Comparison of ENCODE assay signal across 8 mouse cellular contexts in the genomic region with DNA sequence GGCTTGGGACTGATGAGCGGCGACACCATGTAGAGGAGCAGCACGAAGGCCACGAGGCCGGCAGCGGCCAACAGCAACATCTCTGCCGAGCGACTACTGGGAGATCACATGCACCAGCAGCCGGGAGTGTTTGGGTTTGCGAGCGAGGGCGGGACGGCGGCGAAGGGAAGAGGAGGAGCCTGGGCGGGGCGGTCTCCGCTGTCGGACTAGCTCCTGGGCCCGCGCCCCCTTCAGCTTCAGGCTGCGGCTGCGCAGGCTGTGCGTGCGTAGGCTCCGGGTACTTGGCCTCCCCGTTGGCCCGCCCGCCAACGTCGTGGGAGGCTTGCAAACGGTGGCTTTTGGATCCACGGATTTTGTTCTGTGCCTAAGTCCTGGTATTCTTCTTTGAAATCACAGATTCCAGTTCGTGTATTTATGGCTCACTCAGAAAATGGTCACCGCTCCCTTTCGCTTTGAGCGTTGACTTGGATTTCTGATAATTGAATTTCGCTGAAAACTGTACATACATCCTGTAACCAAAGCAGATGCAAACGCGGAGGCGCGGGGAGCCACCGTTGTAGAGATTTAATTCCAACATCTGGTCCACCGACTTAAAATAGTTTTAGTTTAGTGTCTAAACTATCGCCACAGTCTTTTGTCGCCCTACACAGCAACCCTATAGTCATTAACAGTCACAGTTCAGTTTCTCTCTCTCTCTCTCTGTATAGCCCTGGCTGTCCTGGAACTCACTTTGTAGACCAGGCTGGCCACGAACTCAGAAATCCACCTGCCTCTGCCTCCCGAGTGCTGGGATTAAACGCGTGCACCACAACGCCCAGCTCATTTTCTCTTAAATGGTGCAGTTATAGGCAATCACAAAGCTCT. TPM values are rescaled to one million over a fixed set of nuclear protein-coding genes. Genes with fewer than 3 reads are reported as not detected.
DNase-seq lines count a peak whose midpoint lies in the region; ATAC-seq and TF ChIP-seq lines count a peak whose summit lies in the region.

A gene (minus strand): TSS at position 156 of the 864 bp plus-strand sequence.

- H3K4me2 ChIP-seq in heart, embryonic 11.5 days, result peak within 1 kb of the TSS; percentile 100
- peak within 1 kb of the TSS; percentile 99 for H3K4me2 ChIP-seq in kidney, embryonic 16.5 days (replicated peaks; ENCODE audit: low read depth, low read length)
- H3K4me2 ChIP-seq in myocyte (ENCODE audit: low read depth), result peak within 1 kb of the TSS; percentile 95

- peak within 1 kb of the TSS; percentile 65 for H3K4me3 ChIP-seq in C2C12 (ENCODE audit: insufficient read depth, poor library complexity, severe bottlenecking)
- peak within 1 kb of the TSS; percentile 80 for H3K4me3 ChIP-seq in erythroblast, embryonic 14.5 days (replicated peaks)
- peak within 1 kb of the TSS; percentile 75 for H3K4me3 ChIP-seq in heart, embryonic 11.5 days (ENCODE audit: low read depth, low read length)
- H3K4me3 ChIP-seq in kidney, embryonic 16.5 days (ENCODE audit: low read length), result peak within 1 kb of the TSS; percentile 76
- H3K4me3 ChIP-seq in liver, adult 2 months (ENCODE audit: insufficient read depth, low read depth, low read length), result peak within 1 kb of the TSS; percentile 81
- peak within 1 kb of the TSS; percentile 63 for H3K4me3 ChIP-seq in myocyte

- no peaks in the 10 kb centered on the region for H3K9me3 ChIP-seq in erythroblast, embryonic 14.5 days (ENCODE audit: control insufficient read depth, low read length)
- no peaks in the 10 kb centered on the region for H3K9me3 ChIP-seq in heart, embryonic 11.5 days (replicated peaks; ENCODE audit: control insufficient read depth, low read length)
- H3K9me3 ChIP-seq in kidney, embryonic 16.5 days (ENCODE audit: low read length), result no peaks in the 10 kb centered on the region

- H3K4me1 ChIP-seq in erythroblast, embryonic 14.5 days (ENCODE audit: control insufficient read depth), result peaks cover 33% of the 10 kb centered on the region
- peaks cover 6% of the 10 kb centered on the region for H3K4me1 ChIP-seq in heart, embryonic 11.5 days (ENCODE audit: control insufficient read depth, insufficient read depth, low read length)
- H3K4me1 ChIP-seq in kidney, embryonic 16.5 days (ENCODE audit: insufficient read depth, low read length), result peaks cover 15% of the 10 kb centered on the region
- peaks cover 14% of the 10 kb centered on the region for H3K4me1 ChIP-seq in liver, adult 2 months (ENCODE audit: control insufficient read depth, insufficient read depth, low read length)

- no peak for TF ChIP-seq CTCF in C2C12 (IDR thresholded peaks at IDR 0.05; ENCODE audit: control insufficient read depth, insufficient read depth, insufficient read length)
- no peak for TF ChIP-seq CTCF in brain, embryonic 14.5 days (IDR thresholded peaks at IDR 0.05; ENCODE audit: borderline replicate concordance, extremely low read depth, insufficient read depth, insufficient read length)
- TF ChIP-seq CTCF in liver, adult 2 months (IDR thresholded peaks at IDR 0.05; ENCODE audit: low read depth, low read length), result no peak

- H3K79me3 ChIP-seq in C2C12 (ENCODE audit: low read depth), result no peaks in the 10 kb centered on the region

- H3K27ac ChIP-seq in heart, embryonic 11.5 days (ENCODE audit: low read depth, low read length), result peak within 1 kb of the TSS; percentile 87
- peak within 1 kb of the TSS; percentile 95 for H3K27ac ChIP-seq in kidney, embryonic 16.5 days (ENCODE audit: low read length)
- H3K27ac ChIP-seq in liver, adult 2 months (replicated peaks; ENCODE audit: insufficient read depth, low read depth, low read length), result peak within 1 kb of the TSS; percentile 74

- peak; percentile 99 for DNase-seq in brain, embryonic 14.5 days (ENCODE audit: low read depth)
- DNase-seq in liver, adult 2 months (ENCODE audit: extremely low read depth, low read depth, low spot score), result peak; percentile 88
- DNase-seq in splenic B cell, adult 2 months (ENCODE audit: low read depth, low spot score), result peak; percentile 97

- H3K79me2 ChIP-seq in C2C12 (ENCODE audit: control insufficient read depth, insufficient read depth), result no peaks in the 10 kb centered on the region
- H3K79me2 ChIP-seq in liver, adult 2 months (ENCODE audit: control insufficient read depth, insufficient read depth, low read length), result peaks cover 10% of the 10 kb centered on the region; the same call in 1 of the 2 replicates
- H3K79me2 ChIP-seq in myocyte (ENCODE audit: control insufficient read depth, insufficient read depth), result no peaks in the 10 kb centered on the region

- peak within 1 kb of the TSS; percentile 78 for H3K9ac ChIP-seq in heart, embryonic 11.5 days (ENCODE audit: low read depth, low read length)
- H3K9ac ChIP-seq in kidney, embryonic 16.5 days (replicated peaks; ENCODE audit: low read length), result peak within 1 kb of the TSS; percentile 83
- H3K9ac ChIP-seq in liver, adult 2 months (ENCODE audit: low read depth, low read length), result peak within 1 kb of the TSS; percentile 87

- peak; percentile 45; the same call in 1 of the 2 replicates for TF ChIP-seq POLR2A in brain, embryonic 14.5 days (IDR thresholded peaks at IDR 0.05; ENCODE audit: borderline replicate concordance, extremely low read depth, insufficient read depth, insufficient read length, poor library complexity, severe bottlenecking)
- TF ChIP-seq POLR2A in liver, adult 2 months (IDR thresholded peaks at IDR 0.05; ENCODE audit: extremely low read depth, insufficient read depth, low read length), result peak; percentile 83
- peak; percentile 100 for TF ChIP-seq POLR2A in myocyte (IDR thresholded peaks at IDR 0.05; ENCODE audit: insufficient read length, low read depth)

- ATAC-seq in heart, embryonic 11.5 days (replicated peaks; ENCODE audit: insufficient number of reproducible peaks, low FRiP score, low TSS enrichment), result peak; percentile 98
- ATAC-seq in kidney, embryonic 16.5 days (ENCODE audit: low FRiP score, low TSS enrichment), result peak; percentile 99

- H3ac ChIP-seq in C2C12 (ENCODE audit: control insufficient read depth, insufficient read length, low read depth), result peak within 1 kb of the TSS; percentile 78
- peak within 1 kb of the TSS; percentile 55 for H3ac ChIP-seq in myocyte (ENCODE audit: control insufficient read depth, insufficient read length)

- 3% methylated on average over 48 of the region's 51 CpGs for WGBS in heart, embryonic 11.5 days (ENCODE audit: insufficient replicate concordance)
- 2% methylated on average over 50 of the region's 51 CpGs for WGBS in kidney, embryonic 16.5 days
- WGBS in liver, adult 2 months, result 1% methylated on average over 51 of the region's 51 CpGs

- peaks cover 11% of the 10 kb centered on the region for H3K36me3 ChIP-seq in C2C12 (ENCODE audit: control insufficient read depth, insufficient read depth)
- H3K36me3 ChIP-seq in erythroblast, embryonic 14.5 days (ENCODE audit: control insufficient read depth), result peaks cover 10% of the 10 kb centered on the region
- no peaks in the 10 kb centered on the region for H3K36me3 ChIP-seq in heart, embryonic 11.5 days (ENCODE audit: control insufficient read depth, insufficient read depth, low read length)
- peaks cover 6% of the 10 kb centered on the region; the same call in 1 of the 2 replicates for H3K36me3 ChIP-seq in kidney, embryonic 16.5 days (ENCODE audit: insufficient read depth, low read length)
- H3K36me3 ChIP-seq in liver, adult 2 months (ENCODE audit: control insufficient read depth, insufficient read depth, low read length), result peaks cover 3% of the 10 kb centered on the region; the same call in 1 of the 2 replicates
- H3K36me3 ChIP-seq in myocyte (ENCODE audit: control insufficient read depth, insufficient read depth), result peaks cover under 1% of the 10 kb centered on the region
- H3K36me3 ChIP-seq in splenic B cell, adult 2 months (ENCODE audit: control insufficient read depth, insufficient read depth, low read length, poor library complexity, severe bottlenecking), result 0 out of 2 replicates have a peak, but pooled peaks cover 2% of the 10 kb centered on the region

- H3K27me3 ChIP-seq in C2C12 (ENCODE audit: control insufficient read depth, insufficient read depth, insufficient read length) (no peaks in the 10 kb centered on the region), myocyte (ENCODE audit: control insufficient read depth, insufficient read depth, insufficient read length) (no peaks in the 10 kb centered on the region)
- no peaks in the 10 kb centered on the region for H3K27me3 ChIP-seq in erythroblast, embryonic 14.5 days (ENCODE audit: control insufficient read depth)
- H3K27me3 ChIP-seq in heart, embryonic 11.5 days (ENCODE audit: control insufficient read depth, insufficient read depth, low read length), result no peaks in the 10 kb centered on the region
- no peaks in the 10 kb centered on the region for H3K27me3 ChIP-seq in kidney, embryonic 16.5 days (ENCODE audit: insufficient read depth, low read length)
- no peaks in the 10 kb centered on the region for H3K27me3 ChIP-seq in liver, adult 2 months (ENCODE audit: control insufficient read depth, insufficient read depth, low read length)
- no peaks in the 10 kb centered on the region for H3K27me3 ChIP-seq in splenic B cell, adult 2 months (ENCODE audit: control insufficient read depth, insufficient read depth, low read length, poor library complexity, severe bottlenecking)

TF ChIP-seq in C2C12, 6 proteins besides CTCF, POLR2A, EP300 and RAD21:
- no peak for TF ChIP-seq FOSL1 (IDR thresholded peaks at IDR 0.05; ENCODE audit: insufficient read depth, low read length, poor library complexity, severe bottlenecking)
- peak; percentile 51 for TF ChIP-seq USF1 (IDR thresholded peaks at IDR 0.05; ENCODE audit: low read depth)
- TF ChIP-seq MAX (IDR thresholded peaks at IDR 0.05), result peak; percentile 82
- no peak for TF ChIP-seq MYOD1 (IDR thresholded peaks at IDR 0.05; ENCODE audit: control insufficient read depth, insufficient read length, low read depth)

TF ChIP-seq in myocyte, 11 proteins besides CTCF, POLR2A, EP300 and RAD21 (continues in another document):
- TF ChIP-seq MAX (IDR thresholded peaks at IDR 0.05; ENCODE audit: low read depth) (peak; percentile 41), MYOD1 (IDR thresholded peaks at IDR 0.05; ENCODE audit: control insufficient read depth in 1 of 3, insufficient read length in 2 of 3, low read depth in 2 of 3) (peak in 1 of 3 experiments; percentile 18), POLR2AphosphoS2 (IDR thresholded peaks at IDR 0.05; ENCODE audit: insufficient read length, low read depth) (peak; percentile 99), TCF12 (IDR thresholded peaks at IDR 0.05; ENCODE audit: insufficient read depth, poor library complexity, severe bottlenecking) (no peak), REST (IDR thresholded peaks at IDR 0.05; ENCODE audit: insufficient read depth, insufficient read length) (no peak), SRF (IDR thresholded peaks at IDR 0.05; ENCODE audit: control insufficient read depth, insufficient read length, low read depth) (no peak)

RNA-seq across cellular contexts. Expression of the gene that starts here (rescaled TPM):
- polyA plus RNA-seq in C2C12 (2012; fragmentation: generic; extraction: Trizol), result 13.9 TPM
- polyA plus RNA-seq in brain, embryonic 14.5 days (2012; rRNA removed), result 8.8 and 9.5 TPM in 2 replicates
- 0.02 and 0.13 TPM in 2 replicates for polyA plus RNA-seq in erythroblast, embryonic 14.5 days (2012)
- 7.1 and 8.2 TPM in 2 replicates for polyA plus RNA-seq in heart, embryonic 11.5 days (2014; fragmentation: Nextera tagmentation; extraction: Ambion mirVana)
- 14.7 and 16.3 TPM in 2 replicates for polyA plus RNA-seq in kidney, embryonic 16.5 days (2015; fragmentation: Nextera tagmentation; extraction: Ambion mirVana)
- total RNA-seq in liver, adult 2 months (2014; rRNA removed), result 10.4 and 11.4 TPM in 2 replicates
- polyA plus RNA-seq in liver, adult 2 months (2012; rRNA removed), result 10.3 and 10.5 TPM in 2 replicates
- 9.9 TPM for polyA plus RNA-seq in myocyte (2012; fragmentation: generic; extraction: Trizol)

Comparison
In these comparisons a context has a peak if more than half of its experiments do, and no peak if none do; other contexts are left out.
1. Peak in every context shown above with its lines: DNase-seq, ATAC-seq, H3K4me3 ChIP-seq and H3K27ac ChIP-seq.
2. POLR2A ChIP-seq: peak in every context shown above with its lines; median percentile 100 in myocyte; 83 in liver, adult 2 months; 45 in brain, embryonic 14.5 days.